Mouse (Mus musculus) cerebellum, adult 11-12 months (tissue): ENCODE measurements around the gene Lcat.

Experiments used
- DNase-seq: peaks from one replicate; pipeline ENCODE4 v3.0.0; 2022

Gene Lcat

DNA sequence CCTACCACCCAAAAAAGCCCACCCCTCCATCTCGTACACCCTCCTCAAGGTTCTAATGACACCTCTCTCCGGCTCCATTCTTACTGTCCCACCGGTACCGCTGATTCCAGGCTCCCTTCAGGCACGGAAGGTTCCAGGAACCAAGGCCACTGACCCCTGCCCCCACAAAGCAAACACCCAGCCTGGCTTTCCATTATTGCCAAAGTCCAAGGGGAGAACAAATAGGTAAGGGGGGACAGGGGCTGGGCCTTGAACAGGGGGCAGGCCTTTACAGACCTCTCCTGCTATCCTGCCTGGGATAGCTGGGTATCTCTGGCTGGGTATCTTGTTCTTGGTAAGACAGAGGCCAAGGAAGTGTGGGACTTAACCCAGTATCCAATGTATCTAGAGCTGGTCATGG lies 640 bp downstream of the Lcat start:
- DNase-seq = no peak

GRCm38 (mm10) chr8:105942026-105942425 lies 1.2 kb downstream of the Lcat start:
- DNase-seq = no peak

- no peak for DNase-seq
Observed at GRCm38 (mm10) chr8:105938306-105938669, 4.9 kb downstream of the Lcat start, which contains the start of gene Psmb10. Gene Psmb10 (minus strand): TSS chr8:105938444.

DNA sequence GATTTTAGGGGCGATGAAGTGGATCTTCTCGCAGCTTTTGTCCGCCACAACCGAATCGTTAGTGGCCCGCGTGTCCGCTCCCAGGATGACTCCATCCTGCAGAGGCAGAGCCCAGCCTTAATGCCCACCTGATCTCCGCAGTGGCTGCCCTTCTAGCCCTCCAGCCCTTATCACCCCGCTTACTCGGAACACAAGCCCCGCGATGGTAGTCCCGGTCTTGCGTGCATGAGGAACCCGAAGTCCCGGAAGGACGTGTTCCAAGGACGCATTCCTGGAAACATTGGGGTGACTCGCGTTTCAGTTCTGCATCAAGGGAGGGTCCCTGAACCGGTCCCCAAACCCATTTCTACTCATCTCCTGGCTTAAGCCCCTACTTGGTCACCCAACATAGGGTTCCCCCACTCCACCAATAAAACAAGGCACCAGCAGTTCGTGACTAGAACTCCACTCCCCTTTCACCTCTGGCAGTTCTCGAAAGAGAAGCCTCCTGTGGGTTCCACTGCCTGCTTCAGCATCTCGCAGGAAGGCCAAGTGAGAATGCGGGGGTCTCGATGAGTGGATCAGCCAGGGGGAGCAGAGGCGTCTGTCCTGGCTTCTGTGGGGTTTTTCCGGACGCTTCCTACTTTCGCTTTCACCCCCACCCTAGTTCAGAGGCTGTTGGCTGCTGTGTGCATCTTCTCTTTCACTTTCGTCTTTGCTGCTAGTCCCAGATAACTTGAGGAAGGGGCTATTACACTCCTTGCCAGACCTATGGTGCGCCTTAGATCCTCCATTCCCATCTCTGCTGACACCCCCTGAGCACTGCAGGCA lies 5.5 kb downstream of the Lcat start:
- peak; percentile 46 for DNase-seq

DNA sequence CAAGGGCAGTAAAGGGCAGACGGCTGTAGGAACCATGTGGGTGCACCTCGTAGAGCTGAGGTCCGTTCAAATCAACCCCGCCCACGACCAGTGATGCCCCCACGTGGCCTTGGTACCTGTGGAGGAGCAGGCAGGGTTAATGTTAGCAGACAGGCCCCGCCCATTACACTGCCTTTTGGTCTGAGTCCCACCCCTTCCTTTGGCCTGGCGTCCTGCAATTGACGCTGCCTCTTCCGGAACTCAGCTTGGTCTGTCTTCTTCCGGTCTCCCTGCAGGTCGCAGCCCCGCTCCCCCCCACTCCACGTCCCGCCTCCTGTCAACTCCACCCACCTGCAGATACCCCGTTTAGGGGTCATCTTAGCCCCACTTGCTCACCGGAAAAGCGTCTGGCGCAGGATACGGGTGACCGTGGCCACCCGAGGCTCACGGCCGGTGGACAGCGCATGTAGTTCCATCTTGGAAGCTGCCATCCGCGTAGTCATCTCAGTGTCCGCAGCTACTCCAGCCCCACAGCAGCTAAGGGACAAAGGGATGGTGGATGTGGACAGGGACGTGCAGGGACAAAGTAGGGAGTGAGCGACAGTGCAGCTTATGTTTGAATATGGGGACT lies 6.2 kb downstream of the Lcat start:
- DNase-seq = peak; percentile 93

DNA sequence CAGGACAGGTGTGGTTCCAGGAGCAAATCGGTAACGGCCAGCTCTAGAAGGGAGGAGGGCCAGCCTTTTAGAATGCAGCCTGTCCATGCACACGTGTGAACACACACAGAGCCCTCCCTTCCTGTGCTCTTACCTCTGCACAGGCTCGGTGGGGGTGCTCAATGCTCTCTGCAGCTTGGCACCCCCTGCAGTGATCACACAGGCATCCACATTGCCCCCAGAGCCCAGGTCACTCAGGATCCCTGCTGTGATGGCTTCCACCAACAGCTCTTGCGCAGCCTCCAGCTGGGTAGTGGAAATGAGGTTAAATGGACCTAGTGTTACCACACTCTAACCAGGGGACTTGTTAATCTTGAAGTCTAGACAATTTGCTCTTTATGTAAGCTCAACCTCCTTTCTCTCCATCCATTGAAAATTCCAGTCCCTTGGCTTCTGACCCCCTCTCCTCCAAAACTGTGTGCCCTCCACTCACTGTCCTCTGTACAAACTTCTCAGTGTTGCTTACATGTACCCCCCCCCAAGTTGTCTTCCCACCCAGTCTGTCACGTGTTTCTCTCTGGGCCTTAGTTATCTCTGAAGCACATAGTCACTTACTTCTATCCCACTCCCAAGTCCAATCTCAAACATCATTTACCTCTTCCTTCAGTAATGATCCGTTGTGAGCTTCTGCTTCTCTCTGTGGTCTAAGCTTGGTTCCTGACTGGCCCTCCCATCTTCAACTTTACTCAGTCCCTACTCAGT lies 7.1 kb downstream of the Lcat start:
- peak; percentile 56 for DNase-seq

GRCm38 (mm10) chr8:105935105-105935504 lies 8.1 kb downstream of the Lcat start:
- DNase-seq = no peak

GRCm38 (mm10) chr8:105933762-105934161 lies 9.4 kb downstream of the Lcat start, which contains the start of gene Ctrl:
Gene Ctrl (minus strand): TSS chr8:105933862.
- no peak for DNase-seq

DNA sequence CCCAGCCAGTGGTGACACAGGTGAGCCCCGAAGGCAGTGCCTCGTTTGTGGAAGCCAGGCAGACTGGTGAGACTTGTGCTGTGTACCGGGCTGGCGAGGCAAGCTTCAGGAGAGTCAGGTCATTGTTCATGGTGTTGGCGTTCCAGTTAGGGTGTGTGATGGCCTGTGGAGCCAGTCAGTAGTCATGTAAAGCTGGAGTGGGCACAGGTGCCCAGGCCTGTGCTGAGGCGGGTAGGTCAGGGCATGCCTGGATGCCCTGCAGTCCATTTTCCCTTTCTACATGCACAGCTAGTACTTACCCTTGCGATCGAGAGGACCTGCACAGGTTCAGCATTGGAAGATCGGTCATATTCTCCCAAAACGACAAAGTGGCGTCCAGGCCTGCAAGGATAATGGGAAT lies 10.7 kb downstream of the Lcat start:
- DNase-seq = no peak

- DNase-seq = no peak
Observed at GRCm38 (mm10) chr8:105931271-105931670, 11.9 kb downstream of the Lcat start.

DNA sequence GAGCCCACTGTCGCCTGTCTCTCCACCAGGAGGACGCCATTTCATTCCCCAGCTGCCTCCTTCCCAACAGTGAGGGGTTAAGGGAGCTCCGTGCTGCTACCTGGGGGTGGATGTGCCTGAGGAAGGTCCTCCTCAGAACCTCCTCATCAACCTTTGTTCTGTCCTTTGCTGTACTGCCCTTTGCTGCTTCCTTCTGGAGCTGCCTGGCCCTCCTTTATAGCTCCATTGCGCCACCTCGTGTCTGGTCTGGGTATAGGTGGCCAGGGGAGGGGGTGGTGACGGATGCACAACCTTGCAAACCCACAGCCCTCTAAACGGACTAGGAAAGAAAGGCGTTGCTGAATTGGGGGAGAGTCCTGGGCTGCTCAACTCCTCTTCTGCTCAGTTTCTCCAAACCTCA lies 12.6 kb downstream of the Lcat start:
- peak; percentile 74 for DNase-seq

GRCm38 (mm10) chr8:105925123-105925522 lies 18.1 kb downstream of the Lcat start:
- no peak for DNase-seq

- no peak for DNase-seq
Observed at GRCm38 (mm10) chr8:105919390-105919789, 23.8 kb downstream of the Lcat start.

- no peak for DNase-seq
Observed at GRCm38 (mm10) chr8:105900941-105901616, 42.1 kb downstream of the Lcat start.

GRCm38 (mm10) chr8:105900180-105900940 lies 42.8 kb downstream of the Lcat start, which contains the start of gene Pskh1:
Gene Pskh1 (plus strand): TSS chr8:105900441.
- DNase-seq = peak; percentile 92

DNA sequence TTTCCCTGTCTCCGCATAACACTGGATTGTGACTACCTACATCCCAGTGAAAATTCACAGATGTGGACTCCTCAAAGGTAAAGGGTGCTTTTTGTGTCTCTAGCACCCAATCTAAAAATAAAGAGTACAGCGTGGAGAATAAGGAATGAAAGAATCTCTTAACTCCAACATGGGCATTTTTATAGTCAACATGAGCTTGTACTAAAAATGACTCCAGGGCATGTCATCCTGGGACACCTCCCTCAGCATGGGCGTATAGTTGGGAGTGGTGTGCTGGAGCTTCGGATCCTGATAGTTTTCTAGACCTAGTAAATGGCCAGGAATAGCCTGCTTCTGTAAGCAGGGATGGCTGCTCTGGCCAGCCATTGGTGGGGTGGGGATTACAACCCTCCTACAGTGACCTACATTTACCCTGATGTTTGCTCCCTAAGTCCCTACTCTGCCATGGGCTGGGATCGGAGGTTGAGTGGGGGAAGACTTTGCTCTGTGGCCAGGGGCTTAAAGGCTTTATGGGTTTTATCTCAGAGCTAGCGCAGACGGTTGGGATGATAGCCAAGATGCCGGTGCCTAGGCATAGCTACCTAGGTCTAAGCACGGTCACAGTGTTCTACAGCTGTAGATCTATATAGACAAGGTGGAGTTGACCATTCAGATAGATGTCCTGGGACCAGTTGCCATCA lies 45.2 kb downstream of the Lcat start:
- no peak for DNase-seq

- peak; percentile 55 for DNase-seq
Observed at GRCm38 (mm10) chr8:105893339-105893738, 49.8 kb downstream of the Lcat start, which contains the start of gene Nrn1l. Gene Nrn1l (plus strand): TSS chr8:105893567.

DNA sequence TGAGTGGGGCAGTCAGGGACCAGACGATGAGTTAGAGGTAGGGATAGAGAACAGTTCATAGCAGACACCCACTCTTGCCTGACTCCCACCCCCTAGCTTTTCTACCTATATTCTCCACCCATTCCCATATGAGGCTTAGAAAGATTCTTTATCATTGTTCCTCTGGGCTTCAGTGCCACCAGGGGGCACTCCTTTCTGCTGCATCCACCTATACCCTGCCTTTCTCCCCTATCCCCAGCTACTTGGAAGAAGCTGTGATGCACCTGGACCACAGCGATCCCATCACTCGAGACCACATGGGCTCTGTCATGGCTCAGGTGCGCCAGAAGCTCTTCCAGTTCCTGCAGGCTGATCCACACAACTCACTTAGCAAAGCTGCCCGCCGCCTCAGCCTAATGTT lies 50.8 kb downstream of the Lcat start:
- no peak for DNase-seq

DNA sequence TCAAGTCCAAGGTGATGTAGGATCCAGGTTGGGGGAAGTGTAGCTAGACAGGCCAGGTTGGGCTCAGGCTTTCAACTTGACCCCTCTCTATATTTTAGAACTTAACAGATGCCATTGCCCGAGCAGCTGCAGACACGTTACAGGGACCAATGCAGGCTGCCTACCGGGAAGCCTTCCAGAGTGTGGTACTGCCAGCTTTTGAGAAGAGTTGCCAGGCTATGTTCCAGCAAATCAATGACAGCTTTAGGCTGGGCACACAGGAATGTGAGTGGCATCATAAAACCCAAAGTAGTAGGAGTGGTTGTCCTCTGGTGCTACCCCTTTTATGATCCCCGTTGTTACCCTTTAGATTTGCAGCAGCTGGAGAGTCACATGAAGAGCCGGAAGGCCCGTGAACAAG lies 52.3 kb downstream of the Lcat start:
- DNase-seq = no peak

DNA sequence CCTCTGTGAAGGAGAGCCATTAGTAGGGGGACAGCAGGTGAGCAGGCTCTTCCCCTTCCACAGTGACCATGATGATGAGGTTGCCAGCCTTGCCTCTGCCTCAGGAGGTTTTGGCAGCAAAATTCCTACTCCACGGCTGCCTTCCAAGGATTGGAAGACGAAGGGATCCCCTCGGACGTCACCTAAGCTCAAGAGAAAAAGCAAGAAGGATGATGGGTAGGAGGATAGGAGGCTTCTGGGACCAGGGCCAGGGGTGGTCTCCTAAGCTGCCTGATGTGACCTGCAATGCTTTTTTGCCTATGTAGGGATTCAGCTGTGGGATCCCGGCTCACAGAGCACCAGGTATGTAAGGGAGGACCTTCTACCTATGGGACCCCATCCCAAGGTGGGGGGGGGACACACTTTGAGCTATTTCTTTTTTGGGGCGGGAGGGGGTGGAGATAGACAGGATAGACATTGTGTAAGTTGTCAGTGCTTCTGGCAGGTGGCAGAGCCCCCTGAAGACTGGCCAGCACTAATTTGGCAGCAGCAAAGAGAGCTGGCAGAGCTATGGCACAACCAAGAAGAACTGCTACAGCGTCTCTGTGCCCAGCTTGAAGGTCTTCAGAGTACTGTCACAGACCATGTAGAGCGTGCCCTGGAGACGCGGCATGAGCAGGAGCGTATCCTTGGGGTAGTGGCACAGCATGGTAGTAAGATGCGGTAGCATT lies 53.3 kb downstream of the Lcat start:
- no peak for DNase-seq
